Mouse (Mus musculus): ENCODE results near the gene 2010111I01Rik.

DNA sequence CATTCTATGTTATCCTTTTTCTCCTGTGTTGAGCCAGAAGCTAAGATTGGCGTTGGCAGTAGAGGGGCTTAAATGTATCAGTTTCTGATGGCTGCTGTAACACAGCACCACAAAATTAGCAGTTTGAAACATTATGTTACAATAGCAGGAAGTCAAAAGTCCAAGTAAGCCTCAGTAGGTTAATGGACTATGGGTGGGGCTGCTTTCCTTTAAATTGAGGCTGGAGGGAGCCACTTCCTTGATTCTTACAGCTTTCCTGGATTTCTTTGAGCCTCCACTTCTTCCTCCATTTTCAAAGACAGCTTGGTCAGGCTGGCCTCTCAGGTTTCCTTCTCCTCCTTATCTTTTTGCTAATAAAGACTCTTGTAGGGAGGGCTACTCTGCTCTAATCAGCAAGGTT, 304.1 kb downstream of the 2010111I01Rik start:
- TF ChIP-seq CTCF (IDR thresholded peaks at IDR 0.05; ENCODE audit: insufficient read depth, low read depth, low read length) (no peak), POLR2A (IDR thresholded peaks at IDR 0.05; ENCODE audit: insufficient read depth, low read depth, low read length) (no peak)
